Mouse (Mus musculus): ENCODE data around the gene Eya3. TPM values are rescaled to one million over a fixed set of nuclear protein-coding genes. Genes with fewer than 3 reads are reported as not detected.
A peak's percentile ranks its signal among the peaks of the same experiment; 100 is the strongest.
"Not testable (repeated sequence)": the region's sequence is repeated elsewhere in the genome, so short reads cannot be mapped to it uniquely, and the experiment has no call there.

Eya3 gene
- 10 to 100 TPM; 22.2 to 23.6 TPM for total RNA-seq (2021)
- long read RNA-seq, experiment 1, full-length matches to known transcripts = 1 of 8 reads
- long read RNA-seq, experiment 1, partial matches to known transcripts = 1 of 8 reads
- long read RNA-seq, experiment 1, other reads (novel, unspliced or antisense) = 6 of 8 reads
- long read RNA-seq, experiment 2, full-length matches to known transcripts = 1 of 5 reads
- long read RNA-seq, experiment 2, partial matches to known transcripts = 0 of 5 reads
- long read RNA-seq, experiment 2, other reads (novel, unspliced or antisense) = 4 of 5 reads

DNA sequence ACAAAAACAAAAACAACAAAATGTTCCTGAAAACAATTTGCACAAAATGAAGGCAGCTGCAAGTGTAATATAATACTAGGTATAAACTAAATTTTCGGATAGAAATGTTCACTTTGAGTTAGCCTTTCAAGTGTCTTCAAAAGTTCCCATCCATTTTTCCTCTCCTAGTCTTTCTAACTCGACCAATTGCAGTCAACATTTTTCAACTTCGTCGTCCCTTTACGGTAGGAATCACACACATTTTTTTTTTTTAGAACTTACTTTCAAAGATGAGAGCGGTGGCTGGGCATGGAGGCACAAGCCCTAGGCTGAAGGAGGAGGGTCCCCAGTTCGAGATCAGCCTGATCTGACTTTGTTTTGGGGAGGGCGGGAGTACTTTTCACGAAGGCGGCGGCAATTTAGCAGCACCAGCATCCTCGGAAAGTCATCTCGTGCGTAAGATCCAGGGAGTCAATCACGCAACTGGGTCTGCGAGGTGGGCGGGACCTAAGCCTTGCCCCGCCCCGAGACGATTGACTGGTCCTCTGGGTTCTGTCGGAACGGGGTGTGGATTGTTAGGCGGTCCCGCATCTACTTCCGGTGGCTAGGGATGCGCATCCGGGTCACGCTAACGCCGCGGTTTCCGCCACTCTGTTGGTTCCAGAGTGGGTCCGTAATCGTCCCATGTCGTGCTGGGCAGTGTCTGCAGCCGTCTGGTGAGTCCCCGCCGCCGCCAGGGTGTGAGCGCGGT lies at the start of gene Eya3:
Gene Eya3 (plus strand): TSS at position 527 of the 730 bp plus-strand sequence.
- DNase-seq (ENCODE audit: low spot score in 2 of 2) = peak; percentile 93 to 96

DNA sequence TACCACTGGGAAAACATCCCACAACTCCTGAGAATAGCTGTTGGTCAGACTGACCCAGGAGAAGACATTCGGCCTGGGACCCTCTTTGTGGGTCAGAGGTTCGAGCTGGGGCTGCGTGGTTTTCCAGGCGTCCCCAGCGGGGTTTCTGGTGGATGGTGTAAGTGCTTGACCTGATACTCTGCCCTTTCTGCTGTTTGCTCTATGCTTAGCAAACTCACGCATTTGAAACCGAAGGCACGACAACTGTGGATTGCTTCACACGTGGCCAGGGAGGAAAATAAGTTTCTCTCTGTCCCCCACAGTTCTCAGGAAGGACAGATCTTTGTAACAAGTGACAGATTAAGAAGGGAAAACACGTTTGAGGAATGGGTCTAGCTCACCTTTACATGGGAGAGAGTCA lies 48.1 kb upstream of the Eya3 start:
- no peak for DNase-seq (ENCODE audit: low spot score in 2 of 2)

DNA sequence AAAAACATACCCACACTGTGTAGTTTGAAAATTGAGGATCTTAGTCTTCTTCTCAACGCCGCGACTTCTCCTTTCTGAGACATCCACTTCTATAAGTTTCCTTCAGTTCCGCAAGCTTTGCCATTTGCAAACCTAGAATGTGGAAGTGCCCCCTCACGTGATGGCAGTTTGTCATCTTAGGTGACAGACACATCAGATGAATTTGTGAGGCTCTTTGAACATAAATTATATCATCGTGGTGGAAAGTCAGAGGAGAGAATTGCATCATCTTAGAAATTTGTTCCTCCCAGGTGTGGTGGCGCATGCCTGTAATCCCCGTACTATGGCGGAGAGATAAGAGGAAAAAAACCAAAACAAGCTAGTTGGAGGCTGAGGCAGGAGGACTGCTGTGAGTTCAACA lies 45.8 kb upstream of the Eya3 start:
- DNase-seq (ENCODE audit: low spot score in 2 of 2) = no peak

DNA sequence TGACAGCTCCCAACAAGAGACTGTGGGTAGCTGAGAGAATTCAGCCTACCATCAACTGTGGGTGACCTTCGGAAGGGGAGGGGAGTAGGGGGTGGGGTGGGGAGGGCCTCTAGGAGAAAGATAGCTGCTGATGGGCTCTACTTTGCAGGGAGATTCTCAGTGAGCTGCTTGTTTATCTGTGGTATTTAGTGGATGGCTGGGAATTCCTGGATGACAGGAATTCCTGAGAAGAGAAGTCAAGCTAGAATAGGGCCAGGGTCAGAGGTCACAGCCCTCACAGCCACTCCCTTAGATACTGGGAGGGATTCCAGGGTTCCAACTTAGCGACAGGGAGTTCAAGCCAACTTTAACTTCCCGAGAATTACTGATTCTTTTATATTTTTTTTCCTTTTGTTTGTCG lies 44.6 kb upstream of the Eya3 start:
- no peak for DNase-seq (ENCODE audit: low spot score in 2 of 2)

DNA sequence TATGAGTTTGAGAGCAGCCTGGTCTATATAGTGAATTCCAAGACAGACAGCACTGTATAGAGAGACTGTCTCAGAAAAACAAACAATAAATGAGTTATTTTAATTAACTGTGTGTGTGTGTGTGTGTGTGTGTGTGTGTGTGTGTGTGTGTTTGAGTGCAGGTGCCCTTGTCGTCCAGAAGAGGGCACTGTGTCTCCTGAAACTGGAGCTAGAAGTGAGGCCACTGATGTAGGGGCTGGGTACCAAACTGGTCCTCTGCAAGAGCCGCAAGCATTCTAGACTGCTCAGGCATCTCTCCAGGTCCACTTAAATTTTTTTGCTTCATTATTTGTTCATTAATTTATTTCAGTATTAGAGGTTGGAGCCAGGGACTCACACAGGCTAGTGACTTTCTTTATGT lies 39.9 kb upstream of the Eya3 start:
- no peak for DNase-seq (ENCODE audit: low spot score in 2 of 2)

DNA sequence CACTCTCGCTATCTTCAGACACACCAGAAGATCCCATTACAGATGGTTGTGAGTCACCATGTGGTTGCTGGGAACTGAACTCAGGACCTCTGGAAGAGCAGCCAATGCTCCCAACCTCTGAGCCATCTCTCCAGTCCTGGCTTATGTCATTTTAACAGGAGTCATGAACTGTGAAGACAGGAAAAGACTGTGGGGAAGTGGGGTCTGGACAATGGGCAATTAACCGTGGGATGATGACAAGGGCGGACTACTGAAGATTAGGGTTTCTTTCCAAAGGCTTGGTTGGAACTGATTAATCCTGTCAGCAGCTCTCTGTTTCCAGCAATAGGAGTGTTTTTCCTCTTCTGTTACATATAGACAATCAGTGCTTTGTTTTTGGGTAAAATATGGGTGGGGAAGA lies 39.0 kb upstream of the Eya3 start:
- no peak for DNase-seq (ENCODE audit: low spot score in 2 of 2)

DNA sequence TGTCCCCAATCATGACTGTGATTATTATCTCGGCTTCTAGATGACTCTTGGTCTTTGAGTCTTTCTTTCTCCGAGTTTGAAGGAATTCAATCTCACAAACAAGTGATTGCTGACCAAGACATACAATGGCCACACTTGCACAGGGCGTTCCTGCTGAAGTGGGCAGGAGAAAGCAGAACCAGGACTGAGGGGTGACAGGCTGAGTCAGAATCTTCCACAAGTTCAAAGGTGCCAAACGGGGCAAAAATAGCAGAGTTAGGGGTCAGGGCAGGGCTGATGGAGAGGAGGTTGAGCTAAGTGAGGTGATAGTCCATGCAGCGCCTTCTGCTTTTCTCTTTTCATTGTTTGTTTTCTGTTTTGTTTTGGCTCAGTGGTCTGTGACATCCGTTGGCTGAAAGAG lies 38.3 kb upstream of the Eya3 start:
- DNase-seq (ENCODE audit: low spot score in 2 of 2) = no peak

DNA sequence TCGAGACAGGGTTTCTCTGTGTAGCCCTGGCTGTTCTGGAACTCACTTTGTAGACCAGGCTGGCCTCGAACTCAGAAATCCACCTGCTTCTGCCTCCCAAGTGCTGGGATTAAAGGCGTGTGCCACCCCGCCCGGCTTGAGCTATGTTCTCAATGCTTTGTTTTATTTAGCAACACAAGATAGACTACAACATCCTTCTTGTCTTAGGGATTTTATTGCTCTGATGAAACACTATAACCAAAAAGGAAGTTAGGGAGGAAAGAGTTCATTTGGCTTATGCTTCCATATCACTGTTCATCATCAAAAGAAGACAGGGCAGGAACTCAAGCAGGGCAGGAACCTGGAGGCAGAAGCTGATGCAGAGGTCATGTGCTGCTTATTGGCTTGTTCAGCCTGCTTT lies 37.5 kb upstream of the Eya3 start:
- not testable (repeated sequence) for DNase-seq (ENCODE audit: low spot score in 2 of 2)

DNA sequence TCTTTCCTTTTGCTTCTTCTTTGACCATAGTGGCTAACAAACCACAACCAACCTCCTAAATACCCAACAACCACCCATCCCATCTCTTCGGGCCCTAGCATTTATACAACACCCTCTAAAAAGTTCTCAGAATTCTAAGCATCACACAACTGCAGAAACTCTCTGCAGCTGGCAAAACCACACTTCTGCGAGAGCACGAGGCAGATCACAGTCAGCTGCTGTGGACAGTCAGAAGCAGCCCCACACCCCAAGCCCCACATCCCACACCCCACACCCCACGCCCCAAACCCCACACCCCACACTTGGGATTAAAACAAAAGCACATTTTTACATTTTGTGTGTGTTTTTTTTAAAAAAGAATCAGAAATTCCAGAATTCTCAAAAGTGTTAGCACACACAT lies 35.3 kb upstream of the Eya3 start:
- no peak for DNase-seq (ENCODE audit: low spot score in 2 of 2)

DNA sequence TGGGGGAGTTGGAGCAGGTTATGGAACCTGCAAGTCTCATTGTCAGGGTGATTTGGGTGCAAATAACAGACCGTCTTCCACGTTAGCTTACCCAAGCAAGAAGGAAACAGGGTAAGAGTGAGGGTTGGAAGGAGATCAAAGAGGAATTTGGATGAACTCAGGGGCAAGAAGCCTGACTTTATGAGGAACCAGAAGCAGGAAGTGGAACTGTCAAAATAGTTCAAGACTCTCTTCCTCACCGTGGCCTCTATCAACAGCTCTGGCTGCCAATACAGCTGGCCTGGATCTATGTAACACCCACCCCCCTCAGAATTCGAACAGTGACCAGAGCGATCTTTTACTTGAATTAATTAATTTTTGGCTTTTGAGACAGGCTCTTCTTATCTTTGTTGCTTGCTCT lies 33.0 kb upstream of the Eya3 start:
- no peak for DNase-seq (ENCODE audit: low spot score in 2 of 2)

DNA sequence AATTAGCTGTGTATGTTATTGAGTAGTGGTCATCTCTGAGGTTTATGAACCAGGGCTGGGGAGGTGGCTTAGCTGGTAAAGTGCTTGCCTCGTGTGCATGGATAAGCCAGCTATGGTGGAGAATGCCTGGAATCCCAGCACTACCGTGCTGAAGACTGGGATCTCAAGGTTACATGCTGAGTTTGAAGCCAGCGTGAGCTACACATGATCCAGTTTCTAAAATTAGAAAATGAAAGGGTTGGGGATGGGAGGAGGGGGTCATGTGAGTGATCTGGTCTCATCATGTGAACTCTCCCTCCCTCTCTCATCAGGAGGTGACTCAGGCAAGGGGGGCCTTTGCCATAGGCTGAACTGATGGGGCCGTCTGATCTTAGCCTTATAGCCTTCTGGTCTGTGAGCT lies 30.6 kb upstream of the Eya3 start:
- DNase-seq (ENCODE audit: low spot score in 2 of 2) = no peak

DNA sequence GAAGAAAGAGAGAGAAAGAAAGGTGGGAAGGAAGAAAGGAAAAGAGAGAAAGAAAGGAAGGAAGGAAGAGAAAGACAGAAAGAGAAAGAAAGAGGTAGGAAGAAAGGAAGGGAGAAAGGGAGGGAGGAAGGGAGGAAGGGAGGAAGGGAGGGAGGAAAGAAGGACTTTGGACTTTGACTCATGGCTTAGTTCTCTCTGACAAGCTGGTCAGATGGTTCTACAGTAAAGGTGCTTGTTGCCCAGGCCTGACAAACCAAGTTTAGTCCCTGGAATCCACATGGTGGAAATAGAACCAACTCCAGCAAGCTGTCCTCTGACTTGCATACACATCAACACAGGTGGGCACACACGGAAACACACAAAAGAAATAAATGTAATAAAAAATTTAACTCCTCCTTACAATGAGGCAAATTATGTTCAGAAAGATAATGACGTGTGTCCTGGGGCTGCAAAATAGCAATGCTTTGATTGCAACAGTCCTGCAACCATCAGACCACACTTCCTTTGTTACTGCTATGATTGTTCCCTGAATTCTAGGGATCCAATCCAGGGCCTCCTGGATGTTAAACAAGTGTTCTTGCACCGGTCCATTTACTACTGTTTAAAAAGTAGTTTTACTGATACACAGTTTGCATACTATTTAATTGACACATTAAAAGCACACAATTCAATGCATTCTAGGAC lies 28.3 kb upstream of the Eya3 start:
- no peak for DNase-seq (ENCODE audit: low spot score in 2 of 2)

DNA sequence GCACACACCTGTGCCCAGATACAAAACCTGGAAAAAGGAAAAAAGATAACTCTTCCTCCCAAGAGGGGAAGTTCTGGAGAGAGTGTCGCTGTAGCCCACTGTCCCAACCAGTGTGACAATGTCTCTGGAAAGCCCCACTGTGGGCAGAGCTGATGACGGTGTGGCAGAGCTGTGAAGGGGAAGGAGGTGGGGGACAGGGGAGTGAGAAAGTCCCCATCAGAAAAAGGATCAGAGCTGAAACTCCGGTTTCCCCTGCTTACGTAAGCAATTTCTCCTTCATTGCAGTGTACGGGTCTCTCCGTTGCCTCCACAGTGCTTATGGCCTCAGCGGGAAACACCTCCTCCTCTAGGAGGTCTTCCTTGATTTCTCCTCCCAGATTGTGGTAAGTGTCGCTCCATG lies 27.5 kb upstream of the Eya3 start:
- no peak for DNase-seq (ENCODE audit: low spot score in 2 of 2)

DNA sequence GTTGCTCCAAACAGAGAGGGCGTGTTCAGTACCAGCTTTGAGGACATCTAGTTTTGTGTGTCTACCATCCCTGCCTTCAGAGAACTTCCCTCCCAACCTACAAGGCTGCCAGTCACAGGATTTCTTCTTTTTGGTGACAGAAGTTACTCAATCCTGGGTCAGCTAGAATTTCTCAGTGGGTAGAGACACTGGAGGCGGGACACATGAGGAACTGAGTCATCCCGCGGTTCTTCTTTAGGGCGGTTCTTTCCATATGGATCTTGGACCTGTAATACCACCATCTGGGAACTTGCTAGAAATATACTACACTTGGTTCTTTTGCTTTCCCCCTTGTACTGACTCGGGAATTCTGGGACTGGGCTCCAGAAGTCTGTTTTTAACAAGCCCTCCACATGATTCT lies 20.9 kb upstream of the Eya3 start:
- DNase-seq (ENCODE audit: low spot score in 2 of 2) = no peak

DNA sequence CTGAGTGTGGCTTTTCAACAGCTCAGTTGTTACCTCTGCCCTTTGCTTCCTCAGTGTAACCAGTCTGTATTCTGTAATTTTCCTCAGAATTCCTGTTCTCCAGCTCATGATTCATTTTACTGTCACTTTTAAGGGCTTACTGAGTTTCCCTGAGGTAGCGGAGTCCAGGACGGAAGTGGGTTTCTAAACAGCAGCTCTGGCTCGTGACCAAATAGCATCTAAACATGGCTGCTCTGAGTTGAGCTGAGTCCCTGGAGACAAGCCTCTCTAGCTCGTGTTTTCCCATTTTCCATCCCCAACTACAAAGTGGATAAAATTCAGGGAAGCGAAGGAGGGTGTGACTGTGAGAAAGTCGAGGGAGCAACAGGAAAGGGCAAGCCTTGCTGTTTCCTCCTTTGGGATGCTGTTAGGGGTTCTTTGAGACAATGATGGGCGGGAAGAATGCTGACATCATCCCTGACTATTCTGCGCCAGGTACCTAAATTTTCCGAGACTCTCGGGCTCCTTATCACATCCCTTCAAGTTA lies 19.9 kb upstream of the Eya3 start:
- no peak for DNase-seq (ENCODE audit: low spot score in 2 of 2)

DNA sequence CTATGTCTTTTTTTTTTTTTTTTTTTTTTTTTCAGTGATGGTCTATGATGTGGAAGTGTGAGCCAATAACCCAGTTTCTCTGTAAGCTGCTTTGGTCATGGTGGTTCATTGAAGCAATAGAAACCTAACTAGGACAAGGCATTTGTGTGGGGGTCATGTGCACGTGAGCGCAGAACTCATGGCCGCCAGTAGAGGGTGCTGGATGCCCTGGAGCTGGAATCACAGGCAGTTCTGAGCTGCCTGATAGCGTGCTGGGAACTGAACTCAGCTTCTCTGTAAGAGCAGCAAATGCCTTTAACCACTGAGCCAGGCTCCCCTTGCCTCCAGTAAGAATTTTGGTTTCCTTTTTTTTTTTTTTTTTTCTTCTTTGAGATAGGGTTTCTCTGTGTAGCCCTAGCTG lies 18.7 kb upstream of the Eya3 start:
- no peak for DNase-seq (ENCODE audit: low spot score in 2 of 2)

DNA sequence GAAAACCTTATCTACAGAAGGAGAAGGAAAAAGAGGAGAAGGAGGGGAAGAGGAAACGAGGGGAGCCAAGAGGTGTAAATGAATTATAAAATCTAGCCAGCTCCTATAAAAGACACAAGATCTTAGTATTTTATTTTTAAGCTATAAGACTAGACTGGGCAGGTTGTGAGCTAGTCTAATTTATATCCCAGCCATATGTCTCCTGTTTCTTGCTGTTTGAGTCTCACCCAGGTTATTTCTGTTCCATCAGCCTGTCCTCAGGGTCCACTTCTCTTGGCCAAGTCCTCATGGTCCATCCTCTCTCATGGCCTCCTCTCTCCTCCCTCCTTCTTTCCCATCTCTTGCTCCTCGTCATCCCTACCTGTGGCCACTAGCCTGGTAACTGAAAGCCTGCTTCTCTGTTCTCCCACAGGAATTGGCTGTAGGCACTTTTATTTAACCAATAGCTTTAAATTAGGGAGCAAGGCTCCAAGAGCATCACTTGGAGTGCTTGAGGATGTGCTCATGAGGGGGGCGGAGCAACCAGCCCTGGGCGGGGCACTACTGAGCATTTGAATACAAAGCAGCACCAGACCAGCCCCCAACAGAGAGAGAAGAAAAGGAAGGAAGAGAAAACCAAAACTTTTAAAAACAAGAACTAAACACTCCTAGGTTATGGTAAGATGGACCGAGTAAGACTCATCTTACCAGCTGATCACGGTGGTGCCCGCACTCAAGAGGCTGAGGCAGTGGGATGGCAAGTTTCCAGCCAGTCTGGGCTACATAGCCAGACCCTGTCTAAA lies 17.3 kb upstream of the Eya3 start:
- no peak for DNase-seq (ENCODE audit: low spot score in 2 of 2)

DNA sequence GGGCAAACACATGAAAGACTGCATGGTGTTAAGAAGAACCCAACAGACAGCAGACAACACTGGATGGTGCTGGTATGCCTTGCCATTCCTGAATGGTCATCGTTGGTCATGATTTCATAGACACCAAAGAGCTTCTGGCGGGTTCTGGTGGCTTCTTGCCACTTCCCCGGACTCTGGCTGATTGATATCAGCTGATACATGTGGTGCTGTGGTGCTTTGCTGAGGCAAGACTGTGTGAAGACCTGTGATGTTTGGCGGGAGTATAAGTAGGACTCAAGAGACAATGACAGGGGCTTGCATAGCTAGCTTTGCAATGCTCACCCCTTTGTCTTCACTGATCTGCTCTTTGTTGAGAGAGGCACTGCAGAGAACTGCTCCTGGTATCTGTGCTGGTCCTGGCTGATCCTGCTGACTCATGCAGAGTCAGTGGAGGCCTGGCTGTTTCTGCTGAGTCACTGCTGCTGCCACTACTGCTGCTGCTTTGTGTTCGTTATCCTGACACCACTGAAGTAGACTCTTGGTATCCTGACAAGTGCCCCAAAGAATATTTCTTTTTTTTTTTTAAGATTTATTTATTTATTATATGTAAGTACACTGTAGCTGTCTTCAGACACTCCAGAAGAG lies 14.6 kb upstream of the Eya3 start:
- no peak for DNase-seq (ENCODE audit: low spot score in 2 of 2)

DNA sequence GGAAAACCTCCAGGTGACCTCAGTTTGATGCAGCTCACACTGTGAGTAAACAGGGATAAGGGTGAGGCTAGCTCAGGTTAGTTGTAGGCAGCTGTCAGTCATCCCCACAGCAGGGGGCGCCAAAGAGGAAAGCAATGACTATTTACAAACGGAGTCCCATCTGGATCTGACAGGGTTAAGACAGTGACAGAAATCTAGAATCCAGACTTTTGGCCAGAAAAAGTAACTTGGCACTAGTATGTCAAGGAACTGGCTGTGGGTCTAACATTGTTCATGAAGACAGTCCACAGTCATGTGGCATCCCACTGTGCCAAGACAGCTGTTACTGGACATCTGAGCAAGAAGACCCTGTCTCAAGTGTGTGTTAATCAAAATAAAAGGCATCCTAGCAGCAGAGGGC lies 10.0 kb upstream of the Eya3 start:
- DNase-seq (ENCODE audit: low spot score in 2 of 2) = peak in 1 of 2 experiments; percentile 58

DNA sequence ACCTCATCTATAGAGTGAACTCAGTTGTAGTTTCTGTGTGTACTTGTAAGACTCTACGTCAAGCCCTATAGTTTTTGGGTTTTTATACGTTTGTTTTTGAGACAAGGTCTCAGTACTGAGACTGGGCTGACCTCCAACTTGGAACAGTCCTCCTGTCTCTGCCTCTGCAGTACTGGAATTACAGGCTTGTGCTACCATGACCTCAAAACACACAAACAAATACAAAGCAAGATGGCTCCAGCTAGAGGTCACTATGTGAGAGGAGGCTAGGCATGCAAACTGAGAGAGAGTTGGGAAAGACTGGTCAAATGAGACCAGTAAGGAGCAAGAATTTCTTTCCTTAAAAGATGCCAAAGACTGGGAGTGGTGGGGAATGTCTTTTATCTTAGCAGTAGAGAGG lies 2.8 kb upstream of the Eya3 start:
- no peak for DNase-seq (ENCODE audit: low spot score in 2 of 2)

DNA sequence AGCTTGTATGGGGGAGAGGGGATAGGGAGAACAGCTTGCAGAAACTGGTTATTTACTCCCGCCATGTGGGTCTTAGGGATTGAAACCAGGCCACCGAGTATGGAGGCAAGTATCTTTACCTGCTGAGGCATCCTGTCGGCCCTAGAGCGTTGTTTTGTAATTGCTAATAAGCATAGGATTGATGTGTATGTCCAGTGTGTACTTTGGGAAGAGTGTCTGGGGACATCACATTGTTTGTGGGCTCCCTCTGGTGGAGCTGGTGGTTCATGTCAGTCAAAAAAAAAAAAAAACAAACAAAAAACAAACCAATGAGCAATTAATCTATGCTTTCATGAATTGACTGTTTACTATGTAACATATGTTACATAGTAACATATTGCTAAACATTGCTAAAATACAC lies 2.2 kb upstream of the Eya3 start:
- no peak for DNase-seq (ENCODE audit: low spot score in 2 of 2)

Data from gastrocnemius, postnatal 4 days (tissue).